Mouse (Mus musculus) heart, embryonic 16.5 days (tissue): ENCODE measurements at regions not wholly inside any gene's neighbourhood (a gene's known extent, or its start where the extent isn't known, plus 50 kb on each side); places are given as distances from the start of the nearest gene placed in this dataset.

Experiments
- ATAC-seq: fragments of 200-750 bp; cut with Nextera tagmentation; replicated peaks from 2 replicates; pipeline ENCODE4 v1.8.0; 2017; ENCODE audit warnings: moderate number of reproducible peaks; ENCODE audit not compliant: insufficient read depth, low FRiP score; ENCODE audit errors: extremely low read depth
- H3K27ac ChIP-seq: fragments of 300-500 bp; sonication (generic); 2 replicates; pipeline ENCODE4 v1.5.1; 2014; ENCODE audit warnings: mild to moderate bottlenecking, low read length, control low read depth, moderate library complexity
- H3K27me3 ChIP-seq: fragments of 300-500 bp; sonication (generic); 2 replicates; pipeline ENCODE4 v1.6.1; 2014; ENCODE audit warnings: low read length, mixed read lengths; ENCODE audit not compliant: control insufficient read depth, insufficient read depth
- H3K36me3 ChIP-seq: fragments of 300-500 bp; sonication (generic); 2 replicates; pipeline ENCODE4 v1.6.1; 2014; ENCODE audit not compliant: control insufficient read depth, insufficient read depth
- H3K4me1 ChIP-seq: fragments of 300-500 bp; sonication (generic); 2 replicates; pipeline ENCODE4 v1.6.1; 2014; ENCODE audit warnings: low read length, mixed read lengths; ENCODE audit not compliant: control insufficient read depth, insufficient read depth
- H3K4me2 ChIP-seq: fragments of 300-500 bp; sonication (generic); 2 replicates; pipeline ENCODE4 v1.6.1; 2014; ENCODE audit warnings: low read depth, mild to moderate bottlenecking, control low read depth, low read length
- H3K4me3 ChIP-seq: fragments of 300-500 bp; sonication (generic); 2 replicates; pipeline ENCODE4 v1.5.1; 2014; ENCODE audit warnings: mild to moderate bottlenecking, control low read depth, low read length
- H3K9ac ChIP-seq: fragments of 300-500 bp; sonication (generic); 2 replicates; pipeline ENCODE4 v1.6.1; 2014; ENCODE audit warnings: low read length, control low read depth
- H3K9me3 ChIP-seq: fragments of 300-500 bp; sonication (generic); replicated peaks from 2 replicates; pipeline ENCODE4 v1.6.1; 2016; ENCODE audit warnings: low read length; ENCODE audit not compliant: control insufficient read depth
- whole genome bisulfite sequencing: fragments of 180-500 bp; shearing (Covaris S2); extraction: QIAGEN DNeasy Blood & Tissue Kit; methylation state at CpG from one replicate; pipeline ENCODE4 v1.1.7; 2014; 5-methylcytosine and 5-hydroxymethylcytosine counted together

DNA sequence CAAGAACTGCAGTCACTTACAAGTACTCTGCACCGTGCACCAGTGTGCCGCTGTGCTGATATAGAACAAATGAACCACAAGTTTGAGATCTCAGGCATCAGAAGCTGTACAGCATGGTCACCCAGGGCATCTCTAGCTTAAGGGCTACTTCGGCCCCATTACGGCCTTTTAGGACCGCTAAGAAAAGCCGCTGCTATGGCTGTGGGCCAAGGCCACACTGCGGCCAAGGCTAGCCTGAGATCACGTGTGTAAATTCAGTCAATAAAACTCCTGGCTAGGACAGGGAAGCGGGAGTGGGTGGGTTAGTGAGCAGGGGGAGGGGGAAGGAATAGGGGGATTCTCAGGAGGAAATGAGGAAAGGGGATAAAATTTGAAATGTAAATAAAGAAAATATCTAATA lies 50.9 kb upstream of the Atp12a start:
- Histone ChIP-seq H3K9ac (no peak overlapping the region), H3K27ac (no peak overlapping the region), H3K9me3 (no peaks in the 10 kb centered on the region), H3K4me1 (no peaks in the 10 kb centered on the region), H3K4me2 (no peak overlapping the region), H3K36me3 (no peaks in the 10 kb centered on the region), H3K4me3 (no peak overlapping the region), H3K27me3 (no peaks in the 10 kb centered on the region)
- WGBS, result 74% methylated on average over 9 of the region's 9 CpGs
- no peak for ATAC-seq

- no peak for ATAC-seq
- H3K4me1 ChIP-seq, result no peaks in the 10 kb centered on the region
- no peaks in the 10 kb centered on the region for H3K9me3 ChIP-seq
- no peak overlapping the region for H3K27ac ChIP-seq
- no peak overlapping the region for H3K9ac ChIP-seq
- H3K36me3 ChIP-seq, result no peaks in the 10 kb centered on the region
- H3K4me3 ChIP-seq, result no peak overlapping the region
- WGBS, result 17% methylated on average over 7 of the region's 7 CpGs
- H3K27me3 ChIP-seq, result no peaks in the 10 kb centered on the region
- peak overlapping the region; percentile 9; the same call in 1 of the 2 replicates for H3K4me2 ChIP-seq
These were observed 50.4 kb upstream of the Atp12a start for GRCm38 (mm10) chr14:56314459-56314858.
